Mouse (Mus musculus) forebrain, embryonic 12.5 days (tissue): ENCODE data around the gene Scmh1. TPM values are rescaled to one million over a fixed set of nuclear protein-coding genes. Genes with fewer than 3 reads are reported as not detected.

Source experiments
- ATAC-seq: fragments of 200-750 bp; cut with Nextera tagmentation; 2 replicates; pipeline ENCODE4 v1.8.0; 2017; ENCODE audit warnings: moderate TSS enrichment; ENCODE audit not compliant: low FRiP score
- H3K27ac ChIP-seq: fragments of 300-500 bp; sonication (generic); 2 replicates; pipeline ENCODE4 v1.5.1; 2016; ENCODE audit warnings: mild to moderate bottlenecking
- H3K27me3 ChIP-seq: fragments of 300-500 bp; sonication (generic); 2 replicates; pipeline ENCODE4 v1.6.1; 2016; ENCODE audit warnings: mild to moderate bottlenecking
- H3K36me3 ChIP-seq: fragments of 300-500 bp; sonication (generic); replicated peaks from 2 replicates; pipeline ENCODE4 v1.6.1; 2016; ENCODE audit warnings: mild to moderate bottlenecking
- H3K4me1 ChIP-seq: fragments of 300-500 bp; sonication (generic); 2 replicates; pipeline ENCODE4 v1.6.1; 2016
- H3K4me2 ChIP-seq: fragments of 300-500 bp; sonication (generic); 2 replicates; pipeline ENCODE4 v1.6.1; 2016; ENCODE audit warnings: mild to moderate bottlenecking, moderate library complexity
- H3K4me3 ChIP-seq: fragments of 300-500 bp; sonication (generic); replicated peaks from 2 replicates; pipeline ENCODE4 v1.5.1; 2016; ENCODE audit warnings: mild to moderate bottlenecking
- H3K9ac ChIP-seq: fragments of 300-500 bp; sonication (generic); 2 replicates; pipeline ENCODE4 v1.6.1; 2016; ENCODE audit warnings: mild to moderate bottlenecking
- H3K9me3 ChIP-seq: fragments of 300-500 bp; sonication (generic); 2 replicates; pipeline ENCODE4 v1.6.1; 2016
- WGBS: fragments of 180-500 bp; shearing (Covaris S2); methylation state at CpG from one replicate; pipeline ENCODE4 v1.1.7; 2016; 5-methylcytosine and 5-hydroxymethylcytosine counted together
- polyA plus RNA-seq: library from polyadenylated mRNA; unstranded; fragments of >200 nt; fragmentation: Nextera tagmentation; extraction: Ambion mirVana; gene quantifications from 2 replicates; pipeline ENCODE4 v1.2.1, GENCODE M21; 2016

The Scmh1 gene
- 44.6 and 52.7 TPM in 2 replicates for polyA plus RNA-seq

DNA sequence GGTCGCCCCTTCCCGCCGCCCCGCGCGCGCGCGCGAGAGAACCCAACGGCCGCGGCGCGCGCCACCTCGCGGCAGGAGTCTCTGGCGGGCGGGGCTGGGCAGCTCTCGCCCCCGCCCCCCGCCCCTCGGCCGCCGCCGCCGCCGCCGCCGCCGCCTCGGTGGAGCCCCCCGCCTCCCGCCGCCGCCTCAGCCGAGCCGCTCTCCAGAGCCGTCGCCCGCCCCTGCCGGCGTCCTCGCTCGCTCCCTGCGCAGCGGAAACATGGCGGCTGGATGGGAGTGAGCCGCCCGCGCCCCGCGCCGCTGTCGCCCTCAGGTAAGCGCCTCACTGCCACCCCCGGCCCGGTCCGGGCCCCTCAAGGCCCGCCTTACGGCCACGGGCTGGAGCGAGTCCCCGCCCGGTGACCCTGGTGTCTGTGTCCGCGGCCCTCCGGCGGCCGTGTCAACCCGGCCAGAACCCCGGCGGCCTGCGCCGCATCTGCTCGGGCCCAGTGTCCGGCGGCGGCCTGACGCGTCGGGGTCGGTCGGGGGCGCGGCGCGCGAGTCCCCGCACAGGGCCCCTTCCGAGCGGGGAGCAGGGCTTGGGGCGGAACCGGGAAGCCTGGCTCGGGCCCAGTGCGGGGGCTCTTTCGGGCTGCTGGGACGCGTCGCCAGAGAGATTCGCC lies at the start of gene Scmh1:
Scmh1 (plus strand) TSS at position 138 of the 662 bp plus-strand sequence.
- H3K27ac ChIP-seq: peak within 1 kb of the TSS; percentile 87
- H3K9me3 ChIP-seq: no peaks in the 10 kb centered on the region
- peak within 1 kb of the TSS; percentile 65 for H3K4me2 ChIP-seq
- peak; percentile 90 for ATAC-seq
- peaks cover 18% of the 10 kb centered on the region; the same call in 1 of the 2 replicates for H3K27me3 ChIP-seq
- H3K9ac ChIP-seq: peak within 1 kb of the TSS; percentile 97
- under 1% methylated on average over 87 of the region's 102 CpGs for WGBS
- H3K4me1 ChIP-seq: peaks cover 23% of the 10 kb centered on the region
- H3K4me3 ChIP-seq: peak within 1 kb of the TSS; percentile 76
- H3K36me3 ChIP-seq: no peaks in the 10 kb centered on the region

DNA sequence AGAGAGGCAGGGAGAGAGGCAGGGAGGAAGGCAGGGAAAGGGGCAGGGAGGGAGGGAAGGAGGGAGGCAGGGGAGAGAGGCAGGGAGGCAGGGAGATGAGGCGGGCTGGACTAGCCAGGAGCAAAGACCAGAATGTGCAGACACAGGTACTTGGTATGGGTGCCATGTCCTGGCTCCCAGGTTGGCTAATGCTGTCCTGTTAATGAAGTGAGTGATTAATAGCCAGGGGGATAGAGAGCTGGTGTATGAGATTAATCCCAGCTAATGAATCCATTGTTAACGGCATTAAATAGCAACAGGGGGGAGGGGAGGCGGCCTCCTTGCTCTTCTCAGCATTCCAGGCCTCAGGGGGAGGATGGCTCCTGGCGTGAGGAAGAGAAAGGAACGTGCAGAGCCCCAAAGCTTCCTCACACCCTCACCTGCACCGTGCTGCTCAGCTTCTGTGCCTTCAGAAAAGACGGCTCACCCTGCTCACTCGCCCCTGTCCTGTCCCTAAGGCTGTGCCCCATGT lies 45.0 kb upstream of the Scmh1 start:
- Histone ChIP-seq H3K9ac (peak overlapping the region; percentile 29; the same call in 1 of the 2 replicates), H3K4me2 (no peak overlapping the region; the same call in 1 of the 2 replicates), H3K27me3 (0 out of 2 replicates have a peak, but pooled peaks cover 8% of the 10 kb centered on the region), H3K4me3 (no peak overlapping the region), H3K9me3 (no peaks in the 10 kb centered on the region), H3K36me3 (no peaks in the 10 kb centered on the region), H3K4me1 (peaks cover 23% of the 10 kb centered on the region), H3K27ac (peak overlapping the region; percentile 61; the same call in 1 of the 2 replicates)
- WGBS: 3% methylated on average over 8 of the region's 8 CpGs
- peak; percentile 63; the same call in 1 of the 2 replicates for ATAC-seq

DNA sequence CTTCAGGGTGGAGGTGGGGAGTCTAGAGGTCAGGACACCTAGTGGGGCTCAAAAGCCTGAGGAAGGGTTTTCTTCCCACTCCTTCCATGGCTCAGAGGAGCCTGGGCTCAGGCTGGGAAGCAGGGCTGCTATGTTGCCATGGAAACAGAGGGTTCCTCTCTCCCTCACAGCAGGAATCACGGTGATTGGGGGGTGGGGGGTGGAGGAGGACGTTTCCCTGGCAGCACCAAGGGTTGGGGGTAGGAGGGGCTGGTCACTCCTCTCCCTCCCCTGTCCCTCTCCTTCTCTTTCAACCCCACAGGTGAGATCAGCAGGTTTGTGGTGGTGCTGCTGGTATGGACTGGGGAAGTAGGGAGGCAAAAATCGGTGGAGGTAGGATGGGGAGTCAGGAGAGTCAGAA lies 40.4 kb upstream of the Scmh1 start:
- H3K9ac ChIP-seq: no peak overlapping the region
- peak; percentile 57 for ATAC-seq
- H3K4me2 ChIP-seq: peak overlapping the region; percentile 11
- peaks cover 27% of the 10 kb centered on the region for H3K27me3 ChIP-seq
- H3K36me3 ChIP-seq: no peaks in the 10 kb centered on the region
- WGBS: 0% methylated on average over 3 of the region's 3 CpGs
- peaks cover 43% of the 10 kb centered on the region for H3K4me1 ChIP-seq
- H3K9me3 ChIP-seq: no peaks in the 10 kb centered on the region
- no peak overlapping the region for H3K4me3 ChIP-seq
- 0 out of 2 replicates have a peak overlapping the region, but pooled peaks have one; percentile 14 for H3K27ac ChIP-seq

DNA sequence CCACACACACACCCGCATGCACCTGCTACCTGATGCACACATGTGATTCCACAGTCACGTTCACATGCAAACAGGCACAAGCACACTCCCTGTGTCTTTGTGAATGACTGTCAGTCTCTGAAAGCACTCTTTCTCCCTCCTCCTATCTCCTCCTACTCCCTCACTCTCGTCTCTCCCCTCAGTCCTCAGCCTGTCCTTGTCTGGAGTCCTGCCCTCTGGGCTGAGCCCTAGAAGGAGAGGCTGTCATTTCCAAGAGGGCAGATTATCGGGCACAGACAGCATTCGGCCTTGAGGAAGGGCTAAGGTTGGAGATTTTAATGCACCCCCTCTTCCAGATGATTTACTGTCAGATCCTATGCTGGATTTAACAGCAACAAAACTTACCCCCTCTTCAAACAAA lies 39.6 kb upstream of the Scmh1 start:
- Histone ChIP-seq H3K4me2 (no peak overlapping the region), H3K4me1 (peaks cover 44% of the 10 kb centered on the region), H3K9ac (no peak overlapping the region), H3K9me3 (no peaks in the 10 kb centered on the region), H3K27me3 (peaks cover 24% of the 10 kb centered on the region), H3K27ac (no peak overlapping the region), H3K4me3 (no peak overlapping the region), H3K36me3 (no peaks in the 10 kb centered on the region)
- no peak for ATAC-seq
- WGBS: 23% methylated on average over 5 of the region's 5 CpGs

DNA sequence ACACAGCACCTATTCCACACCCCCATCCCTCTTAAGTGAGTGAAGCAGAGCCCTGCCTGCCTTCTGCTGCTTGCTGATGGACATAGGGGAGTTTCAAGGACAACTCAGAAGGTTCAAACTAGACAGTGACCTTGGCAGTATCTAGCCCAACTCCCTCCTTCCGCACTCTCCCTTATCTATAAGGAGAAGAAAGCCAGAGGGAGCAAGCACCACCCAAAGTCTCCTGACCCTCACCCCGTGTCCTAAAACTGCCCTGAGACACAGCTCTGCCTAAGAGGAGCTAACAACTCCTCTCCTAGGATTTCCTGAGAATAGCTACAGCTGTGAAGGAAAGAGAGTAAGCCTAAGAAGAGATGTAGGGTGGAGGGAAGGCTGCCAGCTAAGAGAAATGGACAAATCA lies 37.0 kb upstream of the Scmh1 start:
- Histone ChIP-seq H3K4me2 (no peak overlapping the region), H3K27me3 (peaks cover 39% of the 10 kb centered on the region), H3K4me1 (peaks cover 57% of the 10 kb centered on the region), H3K27ac (no peak overlapping the region; the same call in 1 of the 2 replicates), H3K4me3 (no peak overlapping the region), H3K9ac (no peak overlapping the region), H3K36me3 (no peaks in the 10 kb centered on the region), H3K9me3 (no peaks in the 10 kb centered on the region)
- no peak for ATAC-seq
- WGBS: 92% methylated on average over 2 of the region's 2 CpGs

DNA sequence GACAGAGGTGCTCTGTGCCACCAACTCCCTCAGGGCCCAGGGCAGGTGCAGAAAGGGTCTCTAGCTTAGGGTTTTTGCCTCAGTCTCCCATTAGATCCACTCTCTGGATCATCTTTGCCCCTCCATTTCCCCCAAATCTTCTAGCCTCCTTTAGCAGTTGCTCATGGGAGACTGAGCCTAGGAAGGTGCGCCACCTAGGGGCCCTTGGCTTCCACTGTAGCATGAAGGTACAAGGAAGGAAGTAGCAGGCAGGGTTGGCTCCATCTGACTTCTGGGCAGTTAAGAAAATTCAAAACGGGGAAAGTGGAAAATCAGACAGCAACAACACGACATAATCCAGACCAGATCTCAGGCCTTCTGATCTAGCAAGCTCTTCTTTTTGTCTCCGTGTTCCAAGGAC lies 36.4 kb upstream of the Scmh1 start:
- Histone ChIP-seq H3K27me3 (peaks cover 42% of the 10 kb centered on the region), H3K4me3 (no peak overlapping the region), H3K4me1 (peaks cover 63% of the 10 kb centered on the region), H3K4me2 (no peak overlapping the region), H3K27ac (peak overlapping the region; percentile 65), H3K9ac (no peak overlapping the region), H3K9me3 (no peaks in the 10 kb centered on the region), H3K36me3 (no peaks in the 10 kb centered on the region)
- ATAC-seq: no peak
- 7% methylated on average over 4 of the region's 4 CpGs for WGBS

DNA sequence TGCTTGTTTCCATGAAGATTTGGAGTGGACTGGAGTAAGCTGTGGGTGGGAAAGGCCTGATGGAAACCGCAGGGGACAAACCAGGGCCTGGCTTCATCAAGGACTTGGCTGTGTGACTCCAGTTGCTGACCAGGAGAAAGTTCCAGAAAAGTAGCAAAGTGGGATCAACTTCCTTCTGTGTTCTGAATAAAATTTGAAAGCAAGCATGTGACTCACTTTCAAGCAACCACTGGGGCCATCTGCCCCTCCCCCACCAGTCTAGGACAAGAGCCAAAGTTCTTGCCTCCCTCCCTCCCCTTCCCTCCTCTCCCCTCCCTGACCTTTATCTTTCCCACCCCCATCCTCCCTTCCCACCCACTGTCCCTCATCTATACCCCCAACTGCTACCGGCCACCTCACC lies 35.9 kb upstream of the Scmh1 start:
- H3K4me3 ChIP-seq: no peak overlapping the region
- H3K9me3 ChIP-seq: no peaks in the 10 kb centered on the region
- no peaks in the 10 kb centered on the region for H3K36me3 ChIP-seq
- peak overlapping the region; percentile 65 for H3K27ac ChIP-seq
- peaks cover 47% of the 10 kb centered on the region for H3K27me3 ChIP-seq
- H3K4me2 ChIP-seq: 0 out of 2 replicates have a peak overlapping the region, but pooled peaks have one; percentile 39
- WGBS: 19% methylated on average over 2 of the region's 2 CpGs
- H3K9ac ChIP-seq: no peak overlapping the region
- peaks cover 63% of the 10 kb centered on the region for H3K4me1 ChIP-seq
- ATAC-seq: no peak

DNA sequence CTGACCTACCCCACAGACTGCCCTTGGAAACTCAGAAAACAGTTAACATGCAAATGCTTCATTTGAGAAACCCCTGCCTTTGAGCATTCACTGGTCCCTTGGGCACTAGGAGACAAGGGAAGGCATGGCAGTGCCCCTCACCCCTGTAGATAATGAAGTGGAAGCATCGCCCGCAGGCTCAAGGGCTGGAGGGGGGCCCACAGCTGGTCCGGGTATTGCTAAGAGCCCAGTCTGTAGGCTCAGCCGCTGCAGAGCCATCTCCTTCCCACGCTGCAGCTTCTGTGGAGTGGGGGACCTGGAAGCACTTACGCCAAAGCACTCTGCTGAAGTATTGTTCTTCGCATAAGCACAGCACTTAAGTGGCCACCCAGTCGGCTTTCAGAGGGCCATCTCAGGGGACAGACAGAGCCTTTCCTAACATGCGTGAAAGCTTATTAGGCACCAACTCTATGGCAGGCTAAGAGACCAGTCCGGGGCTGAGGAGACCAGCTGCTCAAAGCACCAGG lies 35.2 kb upstream of the Scmh1 start:
- ATAC-seq: peak; percentile 81
- WGBS: 3% methylated on average over 10 of the region's 10 CpGs
- peaks cover 58% of the 10 kb centered on the region for H3K4me1 ChIP-seq

DNA sequence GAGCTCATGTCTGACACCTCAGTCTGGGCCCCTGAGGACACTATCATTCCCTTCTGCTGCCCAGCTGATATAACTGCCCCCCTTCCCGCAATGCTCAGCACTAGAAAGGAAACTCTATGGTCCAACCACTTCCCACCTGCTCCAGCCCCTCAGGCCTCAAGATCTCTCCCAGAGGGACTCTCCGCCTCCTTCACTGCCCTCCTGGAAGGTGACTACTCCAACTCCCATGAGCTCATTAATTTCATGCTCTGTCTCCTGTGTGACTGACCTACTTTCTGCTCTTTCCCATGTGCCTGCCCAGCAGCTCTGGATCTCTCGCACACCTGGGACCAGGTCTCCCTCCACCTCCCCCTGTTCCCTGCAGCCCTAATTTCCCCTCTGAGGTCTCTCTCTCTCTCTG lies 32.2 kb upstream of the Scmh1 start:
- 80% methylated on average over 3 of the region's 3 CpGs for WGBS
- peaks cover 46% of the 10 kb centered on the region for H3K27me3 ChIP-seq

More for the DNA sequence above, 35.2 kb upstream of the Scmh1 start:
- Histone ChIP-seq H3K27ac (peak overlapping the region; percentile 65), H3K27me3 (peaks cover 50% of the 10 kb centered on the region), H3K36me3 (no peaks in the 10 kb centered on the region), H3K4me2 (peak overlapping the region; percentile 39), H3K4me3 (0 out of 2 replicates have a peak overlapping the region, but pooled peaks have one; percentile 1), H3K9me3 (no peaks in the 10 kb centered on the region), H3K9ac (no peak overlapping the region)

DNA sequence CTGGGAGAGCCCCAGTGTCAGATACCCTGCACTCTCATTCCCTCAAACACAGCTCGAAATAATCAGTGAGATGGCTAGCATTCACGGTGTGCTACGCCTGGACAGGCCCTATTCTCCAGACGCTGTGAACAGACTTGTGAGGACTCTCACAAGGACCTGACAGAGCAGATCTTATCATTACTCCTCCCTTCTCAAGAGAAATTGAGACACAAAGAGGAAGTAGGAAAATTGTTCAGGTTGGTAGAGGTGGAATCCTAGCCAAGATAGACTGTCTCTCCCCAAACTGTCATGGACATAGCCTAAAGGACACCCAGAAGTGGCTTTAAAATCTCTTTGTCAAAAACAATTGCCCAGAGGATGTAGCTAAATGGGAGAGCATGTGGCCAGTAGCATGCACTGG lies 31.3 kb upstream of the Scmh1 start:
- Histone ChIP-seq H3K36me3 (no peaks in the 10 kb centered on the region), H3K4me2 (no peak overlapping the region), H3K27ac (0 out of 2 replicates have a peak overlapping the region, but pooled peaks have one; percentile 46), H3K4me3 (no peak overlapping the region), H3K27me3 (peaks cover 47% of the 10 kb centered on the region), H3K9me3 (no peaks in the 10 kb centered on the region), H3K4me1 (peaks cover 46% of the 10 kb centered on the region), H3K9ac (no peak overlapping the region)
- 23% methylated on average over 4 of the region's 4 CpGs for WGBS
- no peak for ATAC-seq

More for the DNA sequence above, 32.2 kb upstream of the Scmh1 start:
- H3K4me1 ChIP-seq: peaks cover 48% of the 10 kb centered on the region
- H3K9ac ChIP-seq: no peak overlapping the region
- H3K27ac ChIP-seq: no peak overlapping the region
- H3K36me3 ChIP-seq: no peaks in the 10 kb centered on the region
- no peaks in the 10 kb centered on the region for H3K9me3 ChIP-seq
- ATAC-seq: no peak
- no peak overlapping the region for H3K4me3 ChIP-seq
- H3K4me2 ChIP-seq: no peak overlapping the region

DNA sequence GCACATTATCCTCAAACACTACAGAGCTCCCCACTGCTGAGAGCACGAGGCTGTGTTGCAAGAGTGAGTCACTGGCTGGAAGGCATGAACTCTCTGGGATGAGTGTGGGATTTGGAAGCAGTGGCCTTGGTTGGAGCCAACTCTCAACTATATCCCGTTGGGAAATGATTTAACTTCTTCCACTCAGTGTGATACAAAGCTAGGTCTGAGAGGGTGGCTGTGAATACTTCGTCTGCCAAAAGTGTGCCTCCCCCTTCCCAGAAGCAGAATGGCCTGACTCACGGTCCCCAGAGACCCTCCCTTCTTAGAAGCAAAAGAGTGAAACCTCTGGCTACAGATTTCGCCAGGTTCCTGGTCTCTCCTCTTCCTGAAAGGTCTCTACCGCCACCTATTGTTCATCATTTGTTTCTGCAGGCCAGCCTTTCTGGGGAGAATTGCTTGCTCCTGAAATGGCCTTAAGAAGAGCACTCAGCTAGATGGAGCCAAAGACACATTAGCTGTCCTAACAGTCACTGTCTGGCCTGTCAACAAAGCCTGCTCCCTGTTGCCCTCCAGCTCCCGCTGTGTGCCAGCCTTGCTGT lies 24.2 kb upstream of the Scmh1 start:
- Histone ChIP-seq H3K9me3 (no peaks in the 10 kb centered on the region), H3K27me3 (peaks cover 65% of the 10 kb centered on the region), H3K4me1 (peaks cover 5% of the 10 kb centered on the region), H3K4me2 (no peak overlapping the region), H3K9ac (no peak overlapping the region), H3K36me3 (no peaks in the 10 kb centered on the region), H3K27ac (no peak overlapping the region), H3K4me3 (no peak overlapping the region)
- 12% methylated on average over 7 of the region's 7 CpGs for WGBS
- peak; percentile 83 for ATAC-seq

DNA sequence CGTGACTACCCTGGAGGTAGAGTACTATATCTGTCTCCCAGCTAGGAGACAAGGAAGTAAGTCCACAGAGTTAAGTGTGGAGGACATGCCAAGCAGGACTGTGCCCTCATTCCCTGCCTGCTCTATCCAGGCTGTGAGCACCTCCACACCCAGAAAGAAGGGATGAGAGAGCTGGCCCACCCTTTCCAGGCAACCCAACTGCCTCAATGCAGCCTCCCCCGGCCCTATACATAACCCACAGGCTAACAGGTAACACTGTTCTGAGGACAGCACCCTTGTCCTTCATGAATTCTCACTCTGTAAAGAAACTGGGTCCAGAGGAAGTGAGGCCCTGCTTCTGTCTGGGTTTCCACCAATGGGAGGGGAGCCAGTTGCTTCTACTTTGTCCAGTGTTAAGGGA lies 19.6 kb upstream of the Scmh1 start:
- Histone ChIP-seq H3K4me3 (no peak overlapping the region), H3K9ac (no peak overlapping the region), H3K4me2 (no peak overlapping the region), H3K27me3 (peaks cover 71% of the 10 kb centered on the region), H3K27ac (no peak overlapping the region), H3K9me3 (no peaks in the 10 kb centered on the region), H3K36me3 (no peaks in the 10 kb centered on the region), H3K4me1 (peaks cover 18% of the 10 kb centered on the region)
- WGBS: 93% methylated on average over 2 of the region's 2 CpGs
- no peak for ATAC-seq
